23 mouse cellular contexts compared by ENCODE assay signal in genomic region chr3:106316974-106317373, GRCm38 (mm10).
DNase-seq lines count a peak whose midpoint lies in the region; ATAC-seq and TF ChIP-seq lines count a peak whose summit lies in the region.
"Had no signal": no experiment of that assay in that cellular context is flagged by ENCODE, and none has a peak within 500 bp of the region (broad histone marks: within the 10 kb centered on the region; RNA-seq: fewer than 3 reads in every experiment).

No protein-coding gene starts in this region.

- TF ChIP-seq RAD21 in MEL (IDR thresholded peaks at IDR 0.05; ENCODE audit: low read depth, low read length) = no peak

- H3K4me2 ChIP-seq in intestine, postnatal 0 days (replicated peaks; ENCODE audit: low read depth) = no peak overlapping the region
- no peak overlapping the region for H3K4me2 ChIP-seq in forebrain, embryonic 13.5 days
- H3K4me2 ChIP-seq: embryonic facial prominence, embryonic 12.5 days; embryonic facial prominence, embryonic 15.5 days; forebrain, embryonic 15.5 days; heart, embryonic 11.5 days; hindbrain, embryonic 13.5 days; intestine, embryonic 15.5 days had no signal

- H3K9ac ChIP-seq in MEL (ENCODE audit: control insufficient read depth, low read depth, low read length, poor library complexity, severe bottlenecking) = no peak overlapping the region
- no peak overlapping the region for H3K9ac ChIP-seq in intestine, postnatal 0 days (ENCODE audit: low read depth, low read length)
- H3K9ac ChIP-seq in forebrain, embryonic 13.5 days = no peak overlapping the region
- H3K9ac ChIP-seq: embryonic facial prominence, embryonic 12.5 days; embryonic facial prominence, embryonic 15.5 days; forebrain, embryonic 15.5 days; hindbrain, embryonic 13.5 days; intestine, embryonic 15.5 days had no signal

- no peak for TF ChIP-seq POLR2A in MEL (IDR thresholded peaks at IDR 0.05; ENCODE audit: control insufficient read depth in 1 of 2, insufficient read depth in 1 of 2, low read depth in 1 of 2, low read length in 2 of 2, poor library complexity in 1 of 2)

- no peaks in the 10 kb centered on the region for H3K79me2 ChIP-seq in MEL (ENCODE audit: control insufficient read depth, insufficient read depth, low read length, poor library complexity)

- no peak overlapping the region for H3K4me3 ChIP-seq in MEL (ENCODE audit: control insufficient read depth in 1 of 2, insufficient read depth in 1 of 2, low read depth in 2 of 2, low read length in 2 of 2)
- no peak overlapping the region for H3K4me3 ChIP-seq in intestine, postnatal 0 days (ENCODE audit: low read depth, low read length)
- H3K4me3 ChIP-seq in forebrain, embryonic 13.5 days = no peak overlapping the region
- H3K4me3 ChIP-seq: embryonic facial prominence, embryonic 12.5 days; embryonic facial prominence, embryonic 15.5 days; forebrain, embryonic 15.5 days; hindbrain, embryonic 10.5 days; hindbrain, embryonic 13.5 days; intestine, embryonic 15.5 days had no signal

- 65% methylated on average over 1 of the region's 1 CpGs for WGBS in intestine, postnatal 0 days
- WGBS in forebrain, embryonic 13.5 days = 97% methylated on average over 1 of the region's 1 CpGs

- no peak for TF ChIP-seq CTCF in MEL (IDR thresholded peaks at IDR 0.05 in 2 of 3, conservative IDR thresholded peaks at IDR 0.05 in 1 of 3; ENCODE audit: control insufficient read depth in 1 of 3, insufficient read depth in 1 of 3, low read depth in 2 of 3, low read length in 3 of 3, poor library complexity in 1 of 3, severe bottlenecking in 1 of 3)
- TF ChIP-seq CTCF in intestine, postnatal 0 days (IDR thresholded peaks at IDR 0.05; ENCODE audit: low read depth) = no peak

- DNase-seq in MEL (ENCODE audit: low read depth, low spot score) = peak; percentile 31
- DNase-seq in cerebellum, adult 11-12 months = no peak
- DNase-seq: adrenal gland, adult 2 months; adrenal gland, postnatal 14 days; cerebellum, adult 18-20 months; cerebellum, adult 9-10 months; cerebellum, postnatal 14 days; gastrocnemius, postnatal 10 days; gastrocnemius, postnatal 36 days; heart, adult 11 months; heart, postnatal 36 days had no signal

- H3K36me3 ChIP-seq in MEL (ENCODE audit: control insufficient read depth in 1 of 2, insufficient read depth in 2 of 2, low read length in 2 of 2) = no peaks in the 10 kb centered on the region
- H3K36me3 ChIP-seq in intestine, postnatal 0 days (ENCODE audit: control insufficient read depth, insufficient read depth) = no peaks in the 10 kb centered on the region
- H3K36me3 ChIP-seq in forebrain, embryonic 13.5 days (ENCODE audit: poor library complexity, severe bottlenecking) = no peaks in the 10 kb centered on the region
- H3K36me3 ChIP-seq: embryonic facial prominence, embryonic 12.5 days; embryonic facial prominence, embryonic 15.5 days; forebrain, embryonic 15.5 days; hindbrain, embryonic 10.5 days; hindbrain, embryonic 13.5 days; intestine, embryonic 15.5 days had no signal

- no peak for TF ChIP-seq EP300 in MEL (IDR thresholded peaks at IDR 0.05; ENCODE audit: low read depth in 1 of 2, low read length in 2 of 2)

- no peak overlapping the region for H3K27ac ChIP-seq in MEL (ENCODE audit: control insufficient read depth, low read depth, low read length)
- H3K27ac ChIP-seq in intestine, postnatal 0 days (ENCODE audit: low read depth, low read length) = no peak overlapping the region
- H3K27ac ChIP-seq in forebrain, embryonic 13.5 days = no peak overlapping the region
- H3K27ac ChIP-seq: embryonic facial prominence, embryonic 12.5 days; embryonic facial prominence, embryonic 15.5 days; forebrain, embryonic 15.5 days; hindbrain, embryonic 10.5 days; hindbrain, embryonic 13.5 days; intestine, embryonic 15.5 days had no signal

- 0 out of 2 replicates have a peak, but pooled peaks have one; percentile 42 for ATAC-seq in common myeloid progenitor, adult 5-6 weeks (replicated peaks; ENCODE audit: low read depth, poor library complexity, severe bottlenecking)
- 0 out of 2 replicates have a peak, but pooled peaks have one; percentile 48 for ATAC-seq in megakaryocyte progenitor cell, adult 5-6 weeks (replicated peaks; ENCODE audit: poor library complexity)
- ATAC-seq in intestine, postnatal 0 days = no peak
- ATAC-seq in forebrain, embryonic 13.5 days = no peak
- ATAC-seq: forebrain, embryonic 15.5 days; hindbrain, embryonic 16.5 days; intestine, embryonic 15.5 days had no signal

- no peaks in the 10 kb centered on the region for H3K9me3 ChIP-seq in MEL (replicated peaks; ENCODE audit: insufficient read depth, low read length)
- H3K9me3 ChIP-seq in intestine, postnatal 0 days (ENCODE audit: control insufficient read depth) = no peaks in the 10 kb centered on the region
- no peaks in the 10 kb centered on the region for H3K9me3 ChIP-seq in forebrain, embryonic 13.5 days (replicated peaks)
- H3K9me3 ChIP-seq: embryonic facial prominence, embryonic 12.5 days; embryonic facial prominence, embryonic 15.5 days; forebrain, embryonic 15.5 days; hindbrain, embryonic 10.5 days; hindbrain, embryonic 13.5 days; intestine, embryonic 15.5 days had no signal

- H3K27me3 ChIP-seq in MEL (ENCODE audit: control insufficient read depth in 1 of 2, insufficient read depth in 2 of 2, low read length in 2 of 2) = no peaks in the 10 kb centered on the region
- H3K27me3 ChIP-seq in intestine, postnatal 0 days (replicated peaks; ENCODE audit: control insufficient read depth, insufficient read depth, low read length) = no peaks in the 10 kb centered on the region
- no peaks in the 10 kb centered on the region for H3K27me3 ChIP-seq in forebrain, embryonic 13.5 days
- H3K27me3 ChIP-seq: embryonic facial prominence, embryonic 12.5 days; embryonic facial prominence, embryonic 15.5 days; forebrain, embryonic 15.5 days; hindbrain, embryonic 13.5 days; intestine, embryonic 15.5 days had no signal

- no peaks in the 10 kb centered on the region for H3K4me1 ChIP-seq in MEL (ENCODE audit: control insufficient read depth in 1 of 2, insufficient read depth in 2 of 2, low read length in 2 of 2)
- no peaks in the 10 kb centered on the region for H3K4me1 ChIP-seq in intestine, postnatal 0 days (replicated peaks; ENCODE audit: control insufficient read depth, insufficient read depth, low read length)
- H3K4me1 ChIP-seq in forebrain, embryonic 13.5 days = no peaks in the 10 kb centered on the region
- H3K4me1 ChIP-seq: embryonic facial prominence, embryonic 12.5 days; embryonic facial prominence, embryonic 15.5 days; forebrain, embryonic 15.5 days; hindbrain, embryonic 10.5 days; hindbrain, embryonic 13.5 days; intestine, embryonic 15.5 days had no signal

TF ChIP-seq in MEL, 35 proteins besides CTCF, POLR2A, EP300 and RAD21:
- TF ChIP-seq ZC3H11A (IDR thresholded peaks at IDR 0.05; ENCODE audit: low read depth, low read length) (no peak), POLR2AphosphoS5 (IDR thresholded peaks at IDR 0.05; ENCODE audit: borderline replicate concordance, low read depth, low read length) (no peak), MAZ (IDR thresholded peaks at IDR 0.05; ENCODE audit: low read depth, low read length) (no peak), ETS1 (IDR thresholded peaks at IDR 0.05; ENCODE audit: low read depth, low read length) (no peak), CHD1 (IDR thresholded peaks at IDR 0.05; ENCODE audit: low read depth, low read length) (no peak), NELFE (IDR thresholded peaks at IDR 0.05; ENCODE audit: low read depth, low read length) (no peak), GABPA (IDR thresholded peaks at IDR 0.05; ENCODE audit: low read depth, low read length) (no peak), ZKSCAN1 (IDR thresholded peaks at IDR 0.05; ENCODE audit: low read depth, low read length) (no peak), MYB (IDR thresholded peaks at IDR 0.05; ENCODE audit: low read depth, low read length) (no peak)

Comparison
In these comparisons a context has a peak if more than half of its experiments do, and no peak if none do; other contexts are left out.
1. ATAC-seq: peak in common myeloid progenitor, adult 5-6 weeks (single experiment) and megakaryocyte progenitor cell, adult 5-6 weeks (single experiment); none in intestine, postnatal 0 days (single experiment) and forebrain, embryonic 13.5 days (single experiment).